Comparison of ENCODE assay signal across 19 mouse cellular contexts in genomic region chr1:91820531-91820930, GRCm38 (mm10). TPM values are rescaled to one million over a fixed set of nuclear protein-coding genes. Genes with fewer than 3 reads are reported as not detected.
DNase-seq lines count a peak whose midpoint lies in the region; ATAC-seq and TF ChIP-seq lines count a peak whose summit lies in the region.
"Had no signal": no experiment of that assay in that cellular context is flagged by ENCODE, and none has a peak within 500 bp of the region (broad histone marks: within the 10 kb centered on the region; RNA-seq: fewer than 3 reads in every experiment).

No protein-coding gene starts in this region.

- H3K36me3 ChIP-seq in forebrain, embryonic 14.5 days (ENCODE audit: control insufficient read depth, insufficient read depth, low read length) = no peaks in the 10 kb centered on the region
- no peaks in the 10 kb centered on the region for H3K36me3 ChIP-seq in forebrain, embryonic 12.5 days (replicated peaks)
- H3K36me3 ChIP-seq in lung, embryonic 14.5 days (ENCODE audit: insufficient read depth) = no peaks in the 10 kb centered on the region
- H3K36me3 ChIP-seq: forebrain, embryonic 15.5 days; heart, embryonic 12.5 days; hindbrain, embryonic 12.5 days had no signal

- no peak overlapping the region for H3K9ac ChIP-seq in forebrain, embryonic 14.5 days (ENCODE audit: low read length)
- no peak overlapping the region for H3K9ac ChIP-seq in forebrain, embryonic 12.5 days
- no peak overlapping the region for H3K9ac ChIP-seq in lung, embryonic 14.5 days
- H3K9ac ChIP-seq: embryonic facial prominence, embryonic 12.5 days; forebrain, embryonic 15.5 days; heart, embryonic 12.5 days; hindbrain, embryonic 12.5 days had no signal

- H3K27ac ChIP-seq in forebrain, embryonic 14.5 days (ENCODE audit: low read depth, low read length) = no peak overlapping the region
- H3K27ac ChIP-seq in forebrain, embryonic 12.5 days = no peak overlapping the region
- H3K27ac ChIP-seq in lung, embryonic 14.5 days (ENCODE audit: low read depth) = no peak overlapping the region
- H3K27ac ChIP-seq: embryonic facial prominence, embryonic 12.5 days; forebrain, embryonic 15.5 days; hindbrain, embryonic 12.5 days had no signal

- H3K9me3 ChIP-seq in forebrain, embryonic 14.5 days (replicated peaks; ENCODE audit: control insufficient read depth, low read length) = no peaks in the 10 kb centered on the region
- no peaks in the 10 kb centered on the region for H3K9me3 ChIP-seq in forebrain, embryonic 12.5 days
- H3K9me3 ChIP-seq in lung, embryonic 14.5 days (ENCODE audit: low read depth, low read length) = no peaks in the 10 kb centered on the region
- H3K9me3 ChIP-seq: embryonic facial prominence, embryonic 12.5 days; forebrain, embryonic 15.5 days; heart, embryonic 12.5 days; hindbrain, embryonic 12.5 days had no signal

- TF ChIP-seq CTCF in lung, embryonic 14.5 days (IDR thresholded peaks at IDR 0.05; ENCODE audit: low read depth) = no peak

- ATAC-seq in forebrain, embryonic 14.5 days = no peak
- no peak for ATAC-seq in forebrain, embryonic 12.5 days (ENCODE audit: low FRiP score)
- no peak for ATAC-seq in lung, embryonic 14.5 days (ENCODE audit: insufficient read depth)
- ATAC-seq: forebrain, embryonic 15.5 days; hindbrain, embryonic 16.5 days had no signal

- H3K4me3 ChIP-seq in forebrain, embryonic 14.5 days (ENCODE audit: low read depth, low read length) = no peak overlapping the region
- H3K4me3 ChIP-seq in forebrain, embryonic 12.5 days (replicated peaks) = no peak overlapping the region
- no peak overlapping the region for H3K4me3 ChIP-seq in lung, embryonic 14.5 days (ENCODE audit: low read depth, low read length)
- H3K4me3 ChIP-seq: embryonic facial prominence, embryonic 12.5 days; forebrain, embryonic 15.5 days; heart, embryonic 12.5 days; hindbrain, embryonic 12.5 days had no signal

- H3K4me2 ChIP-seq in forebrain, embryonic 14.5 days (ENCODE audit: low read length) = no peak overlapping the region
- no peak overlapping the region for H3K4me2 ChIP-seq in forebrain, embryonic 12.5 days
- no peak overlapping the region for H3K4me2 ChIP-seq in lung, embryonic 14.5 days
- H3K4me2 ChIP-seq: embryonic facial prominence, embryonic 12.5 days; forebrain, embryonic 15.5 days; heart, embryonic 12.5 days; hindbrain, embryonic 12.5 days had no signal

- 44% methylated on average over 10 of the region's 10 CpGs for WGBS in forebrain, embryonic 14.5 days
- 75% methylated on average over 10 of the region's 10 CpGs for WGBS in forebrain, embryonic 12.5 days
- 54% methylated on average over 10 of the region's 10 CpGs for WGBS in lung, embryonic 14.5 days

- H3K4me1 ChIP-seq in forebrain, embryonic 14.5 days (ENCODE audit: control insufficient read depth, insufficient read depth, low read length) = no peaks in the 10 kb centered on the region
- H3K4me1 ChIP-seq in forebrain, embryonic 12.5 days = peaks cover 4% of the 10 kb centered on the region; the same call in 1 of the 2 replicates
- H3K4me1 ChIP-seq in lung, embryonic 14.5 days (ENCODE audit: insufficient read depth) = peaks cover 5% of the 10 kb centered on the region
- H3K4me1 ChIP-seq: forebrain, embryonic 15.5 days had no signal

- no peaks in the 10 kb centered on the region for H3K27me3 ChIP-seq in forebrain, embryonic 14.5 days (replicated peaks; ENCODE audit: control insufficient read depth, insufficient read depth, low read length)
- H3K27me3 ChIP-seq in forebrain, embryonic 12.5 days = no peaks in the 10 kb centered on the region; the same call in 1 of the 2 replicates
- H3K27me3 ChIP-seq in lung, embryonic 14.5 days (ENCODE audit: insufficient read depth, low read length) = no peaks in the 10 kb centered on the region
- H3K27me3 ChIP-seq: embryonic facial prominence, embryonic 12.5 days; forebrain, embryonic 15.5 days; heart, embryonic 12.5 days; hindbrain, embryonic 12.5 days had no signal

- peak; percentile 39 for DNase-seq in forebrain, embryonic 14.5 days (ENCODE audit: low spot score)
- peak; percentile 56 for DNase-seq in lung, embryonic 14.5 days
- DNase-seq in lung, postnatal 4 days = no peak
- peak; percentile 30 for DNase-seq in right cerebral cortex, postnatal 4 days
- no peak for DNase-seq in right cerebral cortex, postnatal 10 days (ENCODE audit: low spot score in 2 of 2)
- no peak for DNase-seq in spleen, postnatal 10 days (ENCODE audit: low spot score in 2 of 2)
- DNase-seq: adrenal gland, adult 8-10 months; adrenal gland, postnatal 36 days; cerebellum, adult 11 months; cerebellum, adult 9-11 months; embryo, embryonic 11 days; gastrocnemius, postnatal 25 days; kidney, adult 11 months had no signal

RNA-seq across cellular contexts. Expression of gene Twist2, which starts 19.3 kb away (rescaled TPM):
- 0.81 and 1.1 TPM in 2 replicates for polyA plus RNA-seq in forebrain, embryonic 14.5 days (2014; fragmentation: Nextera tagmentation; extraction: Ambion mirVana)
- 6.2 and 8.8 TPM in 2 replicates for polyA plus RNA-seq in forebrain, embryonic 12.5 days (2016; fragmentation: Nextera tagmentation; extraction: Ambion mirVana)
- 12.8 and 12.9 TPM in 2 replicates for polyA plus RNA-seq in lung, embryonic 14.5 days (2014; fragmentation: Nextera tagmentation; extraction: Ambion mirVana)

Comparison
In these comparisons a context has a peak if more than half of its experiments do, and no peak if none do; other contexts are left out.
1. DNase-seq: peak in forebrain, embryonic 14.5 days (single experiment), lung, embryonic 14.5 days (single experiment) and right cerebral cortex, postnatal 4 days (single experiment); none in lung, postnatal 4 days (0 of 2), right cerebral cortex, postnatal 10 days (0 of 2) and spleen, postnatal 10 days (0 of 2).